Mouse (Mus musculus) cerebellum, adult 9-10 months (tissue): ENCODE measurements around the gene Kcna10.

Source experiments
- DNase-seq: peaks from one replicate; pipeline ENCODE4 v3.0.0; 2022

Kcna10 gene

DNA sequence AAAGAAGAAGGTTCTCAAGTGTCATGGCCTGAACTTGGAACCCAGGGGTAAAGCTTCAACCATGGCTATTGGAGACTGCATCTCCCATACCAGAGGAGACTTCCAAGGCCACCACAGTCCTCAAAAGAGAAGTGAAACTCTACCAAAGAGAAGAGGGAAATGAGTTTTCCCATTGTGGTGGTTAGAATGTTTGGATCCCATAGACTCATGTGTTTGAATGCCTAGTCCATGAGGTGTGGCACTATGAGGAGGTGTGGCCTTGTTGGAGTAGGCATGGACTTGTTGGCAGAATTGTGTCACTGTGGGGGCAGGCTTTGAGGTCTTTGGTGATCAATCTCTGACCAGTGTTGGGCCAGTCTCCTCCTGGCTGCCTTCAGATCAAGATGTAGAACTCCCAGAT is 22.3 kb downstream of the Kcna10 start:
- DNase-seq: no peak

DNA sequence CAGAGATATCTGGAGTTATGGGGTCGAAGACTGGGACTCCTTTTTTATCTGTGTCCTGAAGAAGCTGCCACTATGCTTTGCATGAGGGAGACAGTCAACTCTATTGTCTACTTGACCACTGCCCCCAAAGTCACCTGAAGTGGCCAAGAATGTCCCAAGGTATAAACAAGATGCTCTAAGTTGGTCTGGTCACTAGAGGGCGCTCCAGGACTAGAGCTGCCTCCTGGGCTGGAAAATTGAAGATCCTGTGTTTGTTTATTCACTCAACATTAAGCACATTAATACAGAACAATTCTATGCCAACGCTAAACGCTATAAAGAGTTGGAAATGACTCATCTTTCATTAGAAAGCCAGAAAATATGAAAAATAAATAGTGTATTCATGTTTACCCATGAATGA is 23.1 kb downstream of the Kcna10 start:
- DNase-seq: peak; percentile 79

DNA sequence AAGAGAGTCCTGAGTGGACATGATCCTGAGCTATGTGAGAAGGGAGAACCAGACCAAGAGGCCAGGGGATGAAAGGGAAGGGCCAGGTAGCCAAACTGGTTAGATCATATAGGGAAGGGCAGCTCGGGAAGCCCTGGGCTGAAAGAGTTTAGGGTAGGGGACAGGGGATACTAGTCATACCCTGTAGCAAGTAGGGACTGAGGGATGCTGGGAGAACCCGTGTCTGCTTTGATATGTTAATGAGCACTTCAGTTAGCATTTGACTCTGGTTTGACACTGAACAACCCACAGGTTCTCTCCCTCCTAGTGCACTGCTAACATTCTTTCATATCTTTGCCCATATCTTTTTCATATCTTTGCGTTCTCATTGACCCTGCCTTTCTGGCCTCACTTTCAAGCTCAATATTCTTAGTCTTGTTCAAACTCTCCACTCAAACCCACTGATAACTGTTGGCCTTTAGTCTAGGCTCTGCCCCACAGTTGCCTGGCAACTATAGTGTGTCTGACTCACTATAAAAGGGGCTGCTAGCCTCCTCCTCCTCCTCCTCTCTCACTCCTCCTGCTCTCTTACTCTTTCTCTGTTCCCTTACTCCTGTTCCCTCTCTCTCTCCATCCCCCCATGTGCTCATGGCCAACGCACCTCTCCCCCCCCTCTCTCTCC is 23.8 kb downstream of the Kcna10 start:
- DNase-seq: no peak

DNA sequence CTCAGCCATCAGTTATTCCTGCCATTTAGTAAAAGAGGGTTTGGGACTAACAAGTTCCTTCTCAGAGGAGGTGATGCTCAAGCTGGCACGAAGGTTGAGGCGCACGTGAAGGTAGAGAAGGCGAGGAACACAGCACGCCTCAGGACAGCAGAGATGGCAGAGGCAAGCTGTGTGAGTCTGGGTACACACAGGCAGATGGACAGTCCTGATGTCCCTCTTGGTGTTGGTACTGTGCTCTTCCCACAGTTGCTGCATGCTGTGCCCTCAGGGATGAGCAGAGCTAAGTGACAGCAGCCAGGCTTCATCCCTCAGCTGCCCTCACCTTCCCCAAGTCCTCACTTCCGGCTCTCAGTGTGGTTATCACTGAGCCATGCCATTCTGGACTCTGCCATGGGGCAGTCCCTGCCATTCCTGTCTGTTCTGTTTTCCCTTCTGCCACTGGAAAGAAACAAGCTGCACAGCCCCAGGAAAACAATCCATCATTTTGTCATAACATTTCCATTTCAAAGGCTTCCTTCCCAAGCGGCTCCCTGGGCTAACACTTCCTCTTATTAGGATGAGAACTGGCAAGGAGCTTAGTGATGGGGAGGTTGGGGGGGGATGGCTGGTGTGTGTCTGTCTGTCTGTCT is 24.9 kb downstream of the Kcna10 start:
- DNase-seq: no peak

DNA sequence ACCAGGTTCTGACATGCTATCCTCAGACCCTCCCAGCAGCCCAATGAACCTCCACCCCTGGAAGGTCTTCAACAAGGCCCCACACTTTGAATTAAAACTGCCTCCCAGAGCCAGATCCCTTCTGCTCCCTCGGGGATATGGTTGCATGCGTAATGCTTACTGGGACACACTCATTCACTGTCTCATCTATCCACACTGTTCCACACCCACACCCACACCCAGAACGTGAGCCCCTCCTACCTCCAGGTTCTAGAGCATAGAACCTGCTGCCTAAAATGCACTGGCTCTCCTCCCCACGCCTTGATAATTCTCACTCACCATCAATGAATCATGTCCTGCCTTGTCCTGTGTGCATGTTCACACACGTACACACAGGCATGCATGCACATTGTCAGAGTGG is 31.8 kb downstream of the Kcna10 start:
- no peak for DNase-seq

DNA sequence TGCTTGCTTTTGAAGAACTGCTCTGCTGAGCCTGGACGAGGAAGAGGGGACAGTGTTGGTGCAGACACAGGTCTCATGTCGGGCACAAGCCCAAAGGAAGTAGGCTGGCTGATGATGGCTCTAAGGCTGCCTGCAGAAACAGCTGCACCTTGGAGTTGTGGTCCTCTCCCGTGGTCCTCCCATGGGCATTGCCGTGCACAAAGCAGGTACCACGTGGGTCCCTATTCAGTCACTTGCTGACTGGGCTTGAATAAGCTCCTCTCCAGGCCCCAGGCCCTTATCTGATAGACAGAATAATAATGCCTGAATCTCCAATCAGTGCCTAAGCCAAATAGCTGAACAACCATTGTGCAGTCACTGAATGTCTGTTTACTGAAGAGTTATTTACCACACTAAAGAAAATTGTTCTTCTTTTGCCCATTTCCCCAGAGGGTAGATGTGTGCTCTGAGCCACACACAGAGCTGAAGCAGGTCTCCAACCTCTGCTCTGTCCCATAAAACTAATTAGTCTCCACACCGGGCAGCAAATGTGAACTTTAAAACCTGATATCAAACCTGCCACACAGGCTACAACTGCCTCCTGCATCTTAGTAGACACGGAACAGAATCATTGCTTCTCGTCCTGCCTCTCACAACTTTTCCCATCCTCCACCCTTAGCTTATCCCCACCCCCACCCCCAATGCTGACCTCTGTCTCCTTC is 33.7 kb downstream of the Kcna10 start:
- DNase-seq: no peak

DNA sequence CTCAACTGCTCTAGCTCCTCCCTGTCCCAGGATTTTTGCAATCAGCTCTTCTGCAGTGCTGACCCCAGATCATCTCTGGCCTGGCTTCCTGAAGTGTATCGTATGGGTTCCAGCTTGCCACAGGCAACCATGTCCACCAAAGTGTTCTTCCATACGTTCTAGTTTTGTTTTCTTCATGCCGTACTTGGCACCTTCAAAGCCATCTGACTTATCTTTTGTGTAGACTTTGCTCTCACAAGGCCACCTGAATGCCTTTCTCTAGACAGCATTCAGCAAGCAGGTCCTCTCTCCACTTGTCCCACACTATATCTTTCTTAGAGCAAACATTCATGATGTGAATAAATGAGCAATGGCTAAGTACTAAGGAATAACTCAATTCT is 34.2 kb downstream of the Kcna10 start:
- no peak for DNase-seq

DNA sequence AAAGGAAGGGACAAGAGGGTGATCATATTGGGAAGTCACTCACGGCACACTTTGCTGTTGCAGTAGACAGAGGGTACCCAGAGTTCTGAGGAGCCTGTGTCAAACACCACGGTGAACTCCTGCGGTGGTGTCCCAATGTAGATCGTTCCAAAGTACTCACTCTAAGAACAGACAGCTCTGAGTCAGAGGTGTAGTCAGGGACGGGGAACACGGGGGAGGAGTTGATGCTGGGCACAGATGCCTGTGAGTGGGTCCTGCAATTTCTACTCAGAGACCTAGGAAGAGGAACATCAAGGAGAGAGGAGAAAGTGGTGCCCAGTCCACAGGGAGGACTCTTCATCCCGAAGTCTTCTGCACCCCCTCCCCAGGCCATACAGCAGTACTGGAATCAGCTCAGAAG is 35.7 kb downstream of the Kcna10 start:
- no peak for DNase-seq

DNA sequence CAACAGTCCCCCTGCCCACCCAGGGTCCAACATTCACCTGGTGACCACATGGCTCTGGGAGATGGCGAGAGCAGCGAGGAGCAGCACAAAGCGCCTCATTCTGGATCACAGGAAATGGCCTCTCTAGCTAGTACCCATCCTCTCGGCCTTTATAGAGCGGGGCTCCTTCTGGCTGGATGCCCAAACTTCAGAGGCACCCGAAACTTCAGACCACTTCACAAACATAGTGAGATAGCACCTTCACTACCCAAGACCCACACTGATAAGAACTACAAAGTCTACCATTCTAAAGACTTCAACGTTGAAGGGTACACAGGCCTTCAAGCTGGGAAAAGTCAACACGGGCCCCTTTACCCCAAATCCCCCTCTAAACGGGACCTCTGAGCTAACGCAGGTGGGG is 38.8 kb downstream of the Kcna10 start, which contains the start of gene Cym:
TSS of gene Cym (minus strand) at position 125 of the 400 bp plus-strand sequence.
- DNase-seq: no peak

DNA sequence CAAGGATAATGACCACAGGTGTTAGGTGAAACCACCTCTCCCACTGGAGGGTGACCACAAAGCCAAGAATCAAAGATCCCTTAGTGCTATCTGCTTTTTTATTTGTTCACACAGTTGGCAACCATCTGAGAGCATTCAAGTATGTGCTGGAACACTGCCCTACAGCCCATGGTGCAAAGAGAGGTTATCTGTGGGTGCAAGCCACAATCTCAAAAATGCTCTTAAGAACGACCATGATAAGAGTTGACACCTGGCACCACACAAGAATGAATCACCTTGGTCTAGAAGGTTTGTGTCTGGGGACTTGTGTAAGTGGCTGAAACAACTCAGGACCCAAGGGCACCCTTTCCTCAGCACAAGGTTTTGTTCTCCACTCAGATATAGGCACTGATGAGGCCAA is 40.4 kb downstream of the Kcna10 start:
- no peak for DNase-seq

DNA sequence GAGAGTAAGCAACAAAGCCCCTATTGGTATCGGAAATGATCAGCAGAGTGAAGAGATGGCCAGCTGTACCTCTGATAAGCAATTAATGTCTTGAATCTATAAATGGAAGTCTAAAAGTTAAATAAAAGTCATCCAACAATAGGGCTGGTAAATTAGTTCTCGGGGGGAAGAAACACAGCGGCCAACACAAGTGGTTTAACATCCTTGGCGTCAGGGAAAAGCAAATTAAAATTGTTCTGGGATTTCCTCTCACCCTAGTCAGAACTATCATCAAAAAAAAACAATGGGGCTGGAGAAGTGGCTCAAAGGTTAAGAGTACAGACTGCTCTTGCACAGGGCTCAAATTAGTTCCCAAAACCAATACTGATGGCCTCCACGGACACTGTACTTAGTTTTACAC is 43.0 kb downstream of the Kcna10 start:
- DNase-seq: no peak

DNA sequence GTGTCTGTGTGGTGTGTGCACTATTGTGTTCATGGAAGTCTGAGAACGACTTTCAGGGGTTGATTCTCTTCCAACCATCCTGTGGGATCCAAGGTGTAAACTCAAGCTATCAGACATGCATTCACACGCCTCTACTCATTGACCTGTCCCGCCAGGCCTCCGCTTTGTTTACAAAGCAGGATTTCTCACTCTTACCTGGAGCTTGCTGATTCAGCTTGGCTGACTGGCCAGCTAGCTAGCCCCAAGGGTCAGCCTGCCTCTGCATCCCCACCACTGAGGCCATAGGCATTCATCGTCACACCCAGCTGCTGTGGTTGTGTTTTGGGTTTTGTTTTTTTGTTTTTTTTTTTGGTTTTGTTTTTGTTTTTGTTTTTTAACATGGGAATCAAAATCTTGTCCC is 46.4 kb downstream of the Kcna10 start:
- no peak for DNase-seq

DNA sequence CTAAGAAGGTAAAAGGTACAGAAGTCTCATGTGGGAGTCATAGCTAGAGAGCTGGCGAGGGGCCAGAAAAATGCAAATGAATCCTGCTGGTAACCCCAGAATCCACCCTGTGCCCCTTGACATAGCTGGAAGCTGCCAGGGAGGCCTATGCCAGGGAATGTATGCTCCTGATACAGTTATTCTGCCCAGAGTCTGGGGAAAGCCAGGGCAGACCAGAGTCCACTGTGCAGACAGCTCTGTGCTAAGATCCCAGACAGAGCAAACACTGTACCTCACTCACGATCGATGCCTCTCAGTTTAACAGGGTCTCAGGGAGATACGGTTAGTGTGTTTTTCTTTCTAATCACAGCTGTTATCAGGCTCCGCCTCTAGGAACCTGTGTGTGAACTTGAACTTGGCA is 47.0 kb downstream of the Kcna10 start:
- no peak for DNase-seq

DNA sequence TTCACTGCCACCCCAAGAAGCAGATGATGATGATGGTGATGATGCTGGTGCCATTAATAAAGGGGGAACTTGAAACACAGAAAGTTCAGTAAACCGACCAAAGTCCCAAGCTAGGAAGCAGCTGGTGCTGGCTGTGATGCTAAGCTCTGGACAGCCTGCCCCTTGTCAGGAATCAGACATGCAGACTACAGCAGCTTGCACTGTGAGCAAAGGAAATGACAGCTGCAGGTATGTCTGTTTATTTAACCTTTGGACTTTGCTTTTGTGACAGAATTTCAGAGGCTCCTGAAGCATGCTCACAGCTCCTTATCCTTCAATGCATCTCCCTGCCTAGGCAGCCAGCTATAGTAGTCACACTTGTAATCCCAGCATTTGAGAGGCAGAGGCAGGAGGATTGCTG is 47.7 kb downstream of the Kcna10 start, which contains the start of gene A630076J17Rik:
TSS of gene A630076J17Rik (plus strand) at position 88 of the 400 bp plus-strand sequence.
- no peak for DNase-seq

DNA sequence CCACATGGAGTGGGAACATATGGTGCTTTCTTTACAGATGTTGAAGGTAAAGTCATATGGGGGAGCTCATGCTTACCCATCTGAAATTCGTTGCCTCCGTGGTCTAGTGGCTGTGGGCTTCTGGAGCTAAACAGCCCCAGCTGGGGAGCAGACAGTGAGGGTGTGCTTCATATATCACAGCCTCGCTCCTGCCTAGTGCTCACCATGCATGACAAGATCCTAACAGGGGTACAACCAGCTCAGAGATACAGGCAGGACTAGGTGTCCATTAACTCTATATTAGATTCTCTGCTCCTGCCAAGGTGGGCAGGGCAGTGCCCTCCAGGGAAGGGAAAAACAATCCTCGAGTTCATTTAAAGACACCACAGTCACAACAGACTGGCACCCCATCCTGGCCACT is 48.3 kb downstream of the Kcna10 start:
- DNase-seq: no peak

DNA sequence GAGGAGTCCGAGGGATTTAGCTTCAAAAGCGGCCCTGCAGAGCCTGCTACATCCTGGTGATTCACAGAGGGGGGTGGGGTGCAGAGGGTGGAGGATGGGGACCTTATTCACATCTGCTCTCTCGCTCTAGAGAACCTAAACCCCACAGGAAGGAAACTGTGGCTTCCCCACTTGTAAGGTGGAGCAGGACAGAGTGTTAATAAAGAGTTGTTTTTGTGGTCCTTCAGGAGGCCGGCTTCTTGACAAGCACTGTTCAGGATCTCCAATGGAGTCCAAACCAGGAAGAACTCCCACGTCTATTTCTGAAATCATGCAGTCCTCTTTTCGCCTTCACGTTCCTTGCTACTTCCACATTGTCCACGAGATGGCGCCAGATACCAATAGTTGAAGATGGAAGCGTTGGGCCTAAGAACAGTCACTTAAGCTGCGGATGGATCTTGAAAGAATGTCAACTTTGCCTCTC is 50.5 kb downstream of the Kcna10 start:
- DNase-seq: peak; percentile 76

DNA sequence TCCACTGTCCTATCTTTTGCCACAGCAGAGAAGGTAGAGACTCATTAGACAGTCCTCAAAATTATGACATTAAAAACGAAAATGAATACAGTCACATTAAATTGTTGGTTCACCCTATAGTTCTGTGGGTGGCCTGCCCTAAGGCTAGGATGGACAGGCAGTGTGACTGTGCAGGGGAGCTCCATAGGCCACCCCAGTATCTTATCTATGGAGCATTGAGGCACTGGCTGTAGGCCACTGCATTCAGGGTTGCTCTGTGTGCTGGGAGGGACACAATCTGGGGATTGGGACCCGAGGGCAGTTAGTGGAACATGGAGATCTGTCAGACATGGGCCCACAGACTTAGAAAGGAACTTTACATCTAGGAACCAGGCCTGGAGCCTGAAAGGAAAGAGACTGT is 51.1 kb downstream of the Kcna10 start:
- no peak for DNase-seq

DNA sequence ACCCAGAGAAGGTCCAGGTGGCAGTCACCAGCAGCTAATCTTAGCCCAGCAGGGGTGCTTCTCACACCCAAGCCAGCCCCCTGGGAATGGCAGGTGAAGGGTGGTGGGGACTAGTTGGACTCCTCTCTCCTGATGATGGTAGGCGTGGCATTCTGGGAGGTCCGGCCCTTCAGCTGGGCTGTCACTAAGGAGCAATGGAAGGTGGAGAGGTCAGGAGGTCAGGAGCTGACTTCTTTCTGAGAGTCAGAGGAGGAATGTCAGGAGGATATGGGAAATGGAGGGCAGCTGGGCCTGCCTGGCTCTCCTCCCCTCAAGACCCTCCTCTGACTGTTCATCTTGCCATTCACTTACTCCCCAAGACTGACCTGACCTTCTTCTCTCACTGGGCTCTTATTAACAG is 55.2 kb downstream of the Kcna10 start:
- no peak for DNase-seq

DNA sequence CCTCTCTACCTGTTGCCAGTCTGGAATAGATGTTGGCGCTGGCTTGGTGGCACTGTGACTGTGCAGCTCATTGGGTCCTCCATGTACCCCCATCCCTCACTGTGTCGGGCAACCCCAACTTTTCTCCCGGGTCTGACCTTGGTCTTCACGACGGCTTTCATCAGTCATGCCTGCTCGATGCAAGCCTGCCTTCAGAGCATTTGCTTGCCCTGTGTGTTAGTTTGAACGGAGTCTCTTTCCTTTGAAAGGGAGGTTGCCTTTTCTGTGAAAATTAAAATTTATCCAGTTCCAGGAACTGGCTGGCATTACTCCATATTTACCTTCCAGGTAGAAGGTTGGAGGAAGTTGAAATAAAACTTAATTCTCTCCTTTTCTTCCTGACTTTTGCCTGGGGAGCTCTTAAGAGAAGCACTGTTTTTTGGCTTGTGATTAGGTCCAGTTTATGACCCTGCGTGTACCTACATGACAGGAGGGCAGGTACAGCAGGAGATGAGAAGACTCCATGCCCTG is 55.7 kb downstream of the Kcna10 start:
- no peak for DNase-seq

DNA sequence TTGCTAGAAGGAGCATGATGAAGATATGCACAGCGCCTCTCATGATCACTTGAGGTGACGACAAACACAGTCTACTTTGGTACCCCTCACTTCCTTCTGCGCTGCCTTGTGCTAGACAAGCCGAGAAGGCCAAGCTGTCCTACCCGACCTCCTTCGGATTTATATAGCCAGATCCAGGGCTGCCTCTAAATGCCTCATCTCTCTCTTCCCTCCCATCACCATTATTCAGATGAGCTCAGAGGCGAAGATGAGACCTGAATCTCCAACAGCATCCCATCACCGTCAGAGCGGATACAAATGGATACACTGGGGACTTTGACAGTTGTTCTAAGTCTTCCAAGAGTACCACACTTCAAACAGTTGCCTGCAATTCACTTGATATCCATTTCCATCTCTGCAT is 56.8 kb downstream of the Kcna10 start, which contains the start of gene Prok1:
TSS of gene Prok1 (minus strand) at position 101 of the 400 bp plus-strand sequence.
- no peak for DNase-seq

DNA sequence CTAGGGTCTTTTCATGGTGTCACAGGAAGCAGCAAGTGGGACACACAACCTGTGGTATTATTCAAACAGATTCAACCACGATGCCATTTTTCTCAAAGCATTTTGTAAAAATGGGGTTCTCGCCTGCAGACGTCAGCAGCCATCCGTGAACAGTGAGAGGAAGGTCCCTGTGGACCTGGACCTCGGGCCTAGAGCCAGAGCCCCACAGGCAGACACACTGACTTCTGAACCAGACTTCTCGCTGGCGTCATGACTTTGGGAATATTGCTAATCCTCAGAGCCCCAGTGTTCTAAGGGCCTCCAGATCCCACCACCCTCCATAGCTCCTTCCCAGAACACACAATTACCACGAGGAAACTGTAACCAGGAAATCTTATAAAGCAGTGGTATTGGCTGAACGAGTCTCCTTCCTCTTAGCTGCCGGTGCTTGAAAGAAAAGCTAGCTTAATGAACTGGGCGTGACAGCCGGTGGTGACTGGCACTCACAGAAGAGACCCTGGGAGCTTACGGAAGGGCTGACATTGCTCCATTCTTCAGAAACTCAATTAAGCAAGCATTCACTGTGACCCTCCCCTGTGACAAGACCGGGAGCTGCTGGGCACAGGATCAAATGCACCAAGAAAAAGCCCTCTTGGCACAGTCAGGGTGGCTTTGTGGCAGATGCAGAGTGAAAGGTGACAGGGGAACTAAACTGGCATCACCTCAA is 58.7 kb downstream of the Kcna10 start:
- DNase-seq: no peak
